Mouse (Mus musculus) hindbrain, embryonic 14.5 days (tissue): ENCODE measurements around the gene Slc37a3. TPM values are rescaled to one million over a fixed set of nuclear protein-coding genes. Genes with fewer than 3 reads are reported as not detected.
"Not testable (repeated sequence)": the region's sequence is repeated elsewhere in the genome, so short reads cannot be mapped to it uniquely, and the experiment has no call there.

ENCODE experiments used
- ATAC-seq: fragments of 200-750 bp; cut with Nextera tagmentation; 2 replicates; pipeline ENCODE4 v1.8.0; 2017; ENCODE audit warnings: moderate number of reproducible peaks, mild to moderate bottlenecking, moderate TSS enrichment, moderate library complexity; ENCODE audit not compliant: low FRiP score
- DNase-seq: peaks from one replicate; pipeline ENCODE4 v3.0.0-alpha.2; 2015; ENCODE audit warnings: low spot score
- H3K27ac ChIP-seq: fragments of 300-500 bp; sonication (generic); 2 replicates; pipeline ENCODE4 v1.5.1; 2014; ENCODE audit warnings: mild to moderate bottlenecking, moderate library complexity
- H3K27me3 ChIP-seq: fragments of 300-500 bp; sonication (generic); 2 replicates; pipeline ENCODE4 v1.6.1; 2014; ENCODE audit warnings: mild to moderate bottlenecking, low read length, mixed read lengths; ENCODE audit not compliant: control insufficient read depth, insufficient read depth
- H3K36me3 ChIP-seq: fragments of 300-500 bp; sonication (generic); replicated peaks from 2 replicates; pipeline ENCODE4 v1.6.1; 2014; ENCODE audit not compliant: control insufficient read depth, insufficient read depth
- H3K4me1 ChIP-seq: fragments of 300-500 bp; sonication (generic); replicated peaks from 2 replicates; pipeline ENCODE4 v1.6.1; 2014; ENCODE audit warnings: antibody characterized with exemption, low read length, mixed read lengths; ENCODE audit not compliant: control insufficient read depth, insufficient read depth
- H3K4me2 ChIP-seq: fragments of 300-500 bp; sonication (generic); replicated peaks from 2 replicates; pipeline ENCODE4 v1.6.1; 2014; ENCODE audit warnings: mild to moderate bottlenecking, moderate library complexity
- H3K4me3 ChIP-seq: fragments of 300-500 bp; sonication (generic); replicated peaks from 2 replicates; pipeline ENCODE4 v1.5.1; 2014; ENCODE audit warnings: mild to moderate bottlenecking, low read length
- H3K9ac ChIP-seq: fragments of 300-500 bp; sonication (generic); 2 replicates; pipeline ENCODE4 v1.6.1; 2014
- H3K9me3 ChIP-seq: fragments of 300-500 bp; sonication (generic); 2 replicates; pipeline ENCODE4 v1.6.1; 2016; ENCODE audit warnings: low read length; ENCODE audit not compliant: control insufficient read depth
- WGBS: fragments of 180-500 bp; shearing (Covaris S2); extraction: QIAGEN DNeasy Blood & Tissue Kit; methylation state at CpG from one replicate; pipeline ENCODE4 v1.1.7; 2014; 5-methylcytosine and 5-hydroxymethylcytosine counted together
- polyA plus RNA-seq: library from polyadenylated mRNA; unstranded; fragments of >200 nt; fragmentation: Nextera tagmentation; extraction: Ambion mirVana; gene quantifications from 2 replicates; pipeline ENCODE4 v1.2.1, GENCODE M21; 2014

Gene Slc37a3
- 62.4 and 63.8 TPM in 2 replicates for polyA plus RNA-seq

DNA sequence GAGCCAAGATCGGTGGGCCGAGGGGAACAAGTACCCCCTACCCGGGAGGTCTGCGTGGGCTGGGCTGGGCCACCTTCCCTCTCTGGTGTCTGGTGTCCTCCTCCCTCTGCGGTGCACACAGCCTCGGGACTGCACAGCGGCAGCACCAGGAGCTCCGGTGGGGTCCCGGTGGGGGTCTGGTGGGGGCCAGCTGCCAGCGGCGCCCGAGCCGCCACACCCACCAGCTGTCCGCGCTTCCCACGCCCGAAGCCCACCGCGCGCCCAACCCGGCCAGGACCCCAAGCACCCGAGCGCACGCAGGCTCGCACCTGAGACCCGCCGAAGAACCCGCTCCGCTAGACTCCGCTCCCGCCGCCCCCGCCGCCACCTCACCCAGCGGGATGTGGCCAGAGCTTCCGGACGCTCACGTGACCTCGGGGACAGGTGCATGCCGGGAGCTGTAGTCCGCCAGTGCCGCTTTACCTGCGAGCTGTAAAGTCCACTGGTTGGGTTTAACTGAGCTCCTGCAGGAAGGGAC is at the start of gene Slc37a3:
Gene Slc37a3, minus strand, starts transcription at position 365 of the 517 bp plus-strand sequence.
- H3K27ac ChIP-seq, result peak within 1 kb of the TSS; percentile 75
- H3K36me3 ChIP-seq, result no peaks in the 10 kb centered on the region
- H3K4me3 ChIP-seq, result peak within 1 kb of the TSS; percentile 95
- 0 out of 2 replicates have a peak, but pooled peaks cover 10% of the 10 kb centered on the region for H3K27me3 ChIP-seq
- ATAC-seq (peak; percentile 92), DNase-seq (peak; percentile 84)
- H3K9me3 ChIP-seq, result no peaks in the 10 kb centered on the region
- H3K4me2 ChIP-seq, result peak within 1 kb of the TSS; percentile 70
- peak within 1 kb of the TSS; percentile 91 for H3K9ac ChIP-seq
- peaks cover 22% of the 10 kb centered on the region; the same call in 1 of the 2 replicates for H3K4me1 ChIP-seq
- 0% methylated on average over 43 of the region's 43 CpGs for WGBS

DNA sequence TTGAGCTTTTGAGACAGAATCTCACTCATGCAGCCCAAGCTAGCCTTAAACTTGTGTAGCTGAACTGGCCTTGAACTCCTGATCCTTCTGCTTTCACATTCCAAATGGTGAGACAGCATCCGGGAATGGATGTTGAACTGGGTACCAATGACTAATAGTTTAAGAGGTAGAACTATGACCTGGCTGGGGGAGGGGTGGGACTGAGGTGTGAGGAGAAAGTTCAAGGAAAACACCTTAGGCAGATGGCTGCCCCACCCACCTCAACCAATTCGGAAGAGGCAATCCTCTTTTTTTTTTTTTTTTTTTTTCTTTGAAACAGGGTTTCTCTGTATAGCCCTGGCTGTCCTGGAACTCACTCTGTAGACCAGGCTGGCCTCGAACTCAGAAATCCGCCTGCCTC is 49.2 kb upstream of the Slc37a3 start:
- no peaks in the 10 kb centered on the region for H3K9me3 ChIP-seq
- no peaks in the 10 kb centered on the region for H3K36me3 ChIP-seq
- no peaks in the 10 kb centered on the region for H3K4me1 ChIP-seq
- no peak for DNase-seq
- no peak overlapping the region for H3K4me2 ChIP-seq
- no peak overlapping the region for H3K4me3 ChIP-seq
- no peak for ATAC-seq
- H3K27me3 ChIP-seq, result no peaks in the 10 kb centered on the region
- 95% methylated on average over 4 of the region's 4 CpGs for WGBS
- no peak overlapping the region for H3K27ac ChIP-seq
- no peak overlapping the region for H3K9ac ChIP-seq

DNA sequence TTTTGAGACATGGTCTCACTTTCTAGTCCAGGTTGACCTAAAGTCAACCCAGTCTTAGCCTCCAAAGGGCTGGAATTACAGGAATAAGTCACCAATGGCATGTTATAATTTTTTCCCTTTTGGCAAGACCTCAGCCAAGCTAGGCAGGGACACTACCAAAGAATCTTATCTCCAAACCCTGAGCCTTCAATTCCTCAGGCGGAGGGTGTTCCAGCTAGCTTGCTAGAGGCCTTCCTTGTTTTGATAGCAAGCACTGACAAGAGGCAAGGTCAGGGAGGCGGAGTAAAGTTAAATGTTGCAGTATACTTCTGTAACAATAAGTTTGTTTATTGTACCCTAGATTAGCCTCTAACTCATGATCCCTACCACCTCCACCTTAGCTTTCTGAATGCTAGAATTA is 47.7 kb upstream of the Slc37a3 start:
- no peak for ATAC-seq
- no peaks in the 10 kb centered on the region for H3K4me1 ChIP-seq
- 91% methylated on average over 2 of the region's 2 CpGs for WGBS

DNA sequence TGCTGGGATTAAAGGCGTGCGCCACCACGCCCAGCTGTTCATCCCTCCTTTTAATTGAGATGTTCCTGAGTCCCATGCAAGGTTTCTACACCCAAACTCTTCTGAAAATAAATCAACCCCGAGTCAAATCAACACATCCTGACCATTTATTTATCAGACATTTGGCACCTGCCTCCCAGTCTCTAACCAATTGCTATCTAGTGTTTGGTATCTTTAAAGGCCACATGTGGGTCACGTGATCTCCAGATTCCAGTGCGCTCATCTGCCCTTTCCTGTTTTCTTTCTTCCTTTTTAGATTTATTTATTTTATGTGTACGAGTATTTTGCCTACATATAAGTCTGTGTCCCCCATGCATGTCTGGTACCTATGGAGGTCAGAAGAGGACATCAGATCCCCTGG is 46.2 kb upstream of the Slc37a3 start:
- Histone ChIP-seq H3K9ac (no peak overlapping the region), H3K4me1 (0 out of 2 replicates have a peak, but pooled peaks cover under 1% of the 10 kb centered on the region), H3K4me3 (no peak overlapping the region), H3K27me3 (no peaks in the 10 kb centered on the region), H3K9me3 (no peaks in the 10 kb centered on the region), H3K27ac (no peak overlapping the region), H3K4me2 (no peak overlapping the region), H3K36me3 (no peaks in the 10 kb centered on the region)
- ATAC-seq (no peak), DNase-seq (no peak)
- WGBS, result 94% methylated on average over 7 of the region's 7 CpGs

More for the DNA sequence above, 47.7 kb upstream of the Slc37a3 start:
- no peak overlapping the region for H3K9ac ChIP-seq
- H3K4me2 ChIP-seq, result no peak overlapping the region
- no peaks in the 10 kb centered on the region for H3K27me3 ChIP-seq
- H3K9me3 ChIP-seq, result no peaks in the 10 kb centered on the region
- no peak overlapping the region for H3K4me3 ChIP-seq
- no peak overlapping the region for H3K27ac ChIP-seq
- H3K36me3 ChIP-seq, result no peaks in the 10 kb centered on the region
- no peak for DNase-seq

DNA sequence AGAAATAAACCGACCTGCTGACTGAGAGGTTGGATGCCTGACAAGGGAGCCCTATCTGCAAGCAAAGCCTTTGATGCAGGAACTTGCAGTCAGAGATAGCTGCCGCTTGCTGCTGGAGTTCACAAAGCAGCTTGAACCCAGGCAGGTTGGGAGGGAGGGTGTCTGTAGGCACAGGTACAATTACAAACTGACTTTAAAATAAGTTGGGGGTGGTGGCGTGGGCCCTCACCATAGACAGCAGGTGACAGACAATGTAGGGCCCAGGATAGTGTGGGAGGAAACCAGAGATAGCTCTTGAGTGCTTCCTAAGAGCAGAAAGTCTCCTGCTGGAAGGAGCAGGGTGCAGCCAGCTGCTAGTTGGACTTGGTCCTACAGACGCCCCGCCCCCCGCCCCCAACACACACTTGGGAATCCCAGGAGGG is 45.7 kb upstream of the Slc37a3 start:
- Histone ChIP-seq H3K4me3 (no peak overlapping the region), H3K4me2 (no peak overlapping the region), H3K9me3 (no peaks in the 10 kb centered on the region), H3K4me1 (peaks cover 6% of the 10 kb centered on the region), H3K27me3 (no peaks in the 10 kb centered on the region), H3K9ac (no peak overlapping the region), H3K36me3 (no peaks in the 10 kb centered on the region), H3K27ac (no peak overlapping the region)
- ATAC-seq, result no peak
- no peak for DNase-seq
- 68% methylated on average over 6 of the region's 6 CpGs for WGBS

DNA sequence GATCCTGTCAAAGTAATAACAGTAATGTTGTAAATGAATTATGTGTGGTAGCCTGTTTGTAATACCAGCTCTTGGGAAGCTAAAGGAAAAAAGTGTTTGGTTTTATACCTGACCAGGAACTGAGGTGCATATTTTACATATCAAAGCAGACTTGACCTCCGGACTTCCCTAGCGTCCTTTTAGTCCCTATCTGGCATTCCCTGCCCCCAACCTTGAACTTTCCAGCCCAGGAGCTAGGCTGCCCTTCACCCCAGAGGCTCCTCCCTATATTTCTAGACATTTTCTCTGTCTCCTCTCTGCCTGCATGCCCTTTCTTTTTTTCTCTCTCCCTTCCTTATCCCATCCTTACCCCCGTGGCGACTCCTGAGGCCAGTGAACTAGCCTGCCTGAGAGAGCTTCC is 43.4 kb upstream of the Slc37a3 start:
- no peak overlapping the region for H3K9ac ChIP-seq

DNA sequence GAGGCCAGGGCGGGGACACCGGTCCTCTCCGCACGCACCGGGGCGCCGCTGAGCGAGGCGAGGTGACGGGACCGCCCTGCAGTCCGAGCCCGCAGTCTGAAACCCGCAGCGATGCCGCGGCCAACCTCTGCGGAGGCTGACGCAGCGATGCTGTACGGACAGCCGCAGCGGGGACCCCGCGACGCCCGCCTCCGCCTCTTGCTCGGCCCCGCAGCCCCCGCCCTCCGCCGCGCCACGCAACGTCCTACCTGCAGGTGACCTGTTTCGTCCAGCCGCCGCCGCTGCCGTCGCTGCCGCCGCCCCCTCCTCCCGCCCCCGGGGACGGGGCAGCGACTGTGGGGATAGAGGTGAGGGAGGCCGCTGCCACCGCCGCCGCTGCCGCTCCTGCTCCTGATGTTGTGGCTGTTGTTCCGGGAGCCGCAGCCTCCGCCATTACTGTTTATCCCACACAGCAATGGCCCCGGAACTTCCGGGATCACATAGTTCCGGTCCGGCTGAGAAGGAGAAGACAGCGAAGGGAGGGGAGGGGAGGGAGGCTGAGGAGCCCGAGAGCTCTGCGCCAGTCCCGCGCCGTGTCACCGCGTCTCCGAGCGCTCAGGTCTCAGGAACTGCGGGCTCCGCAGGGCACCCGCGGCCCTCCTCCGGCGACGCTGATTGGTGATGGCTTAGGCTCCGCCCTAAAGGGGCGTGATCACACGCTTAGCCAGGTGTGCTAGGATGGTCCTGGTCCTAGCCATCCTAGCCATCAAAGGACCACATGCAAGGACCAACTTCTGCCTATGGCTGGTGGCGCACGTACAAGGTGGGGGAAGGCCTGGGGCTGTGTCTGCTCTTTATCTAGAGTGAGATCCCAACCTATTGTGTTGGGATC is 42.6 kb upstream of the Slc37a3 start, which contains the start of gene Mkrn1:
Gene Mkrn1, minus strand, starts transcription at position 612 of the 871 bp plus-strand sequence.
- WGBS, result under 1% methylated on average over 59 of the region's 82 CpGs
- no peaks in the 10 kb centered on the region for H3K36me3 ChIP-seq
- H3K4me1 ChIP-seq, result peaks cover 11% of the 10 kb centered on the region
- ATAC-seq (peak; percentile 97), DNase-seq (peak; percentile 85)
- H3K4me2 ChIP-seq, result peak within 1 kb of the TSS; percentile 74
- no peaks in the 10 kb centered on the region for H3K27me3 ChIP-seq
- H3K9ac ChIP-seq, result peak within 1 kb of the TSS; percentile 95
- H3K4me3 ChIP-seq, result peak within 1 kb of the TSS; percentile 66
- peak within 1 kb of the TSS; percentile 96 for H3K27ac ChIP-seq
- no peaks in the 10 kb centered on the region for H3K9me3 ChIP-seq

More for the DNA sequence above, 43.4 kb upstream of the Slc37a3 start:
- H3K4me2 ChIP-seq, result peak overlapping the region; percentile 74
- no peak for DNase-seq
- H3K4me3 ChIP-seq, result peak overlapping the region; percentile 66
- no peak for ATAC-seq
- H3K27ac ChIP-seq, result peak overlapping the region; percentile 96
- peaks cover 11% of the 10 kb centered on the region for H3K4me1 ChIP-seq
- H3K36me3 ChIP-seq, result no peaks in the 10 kb centered on the region
- 42% methylated on average over 4 of the region's 4 CpGs for WGBS
- H3K9me3 ChIP-seq, result no peaks in the 10 kb centered on the region
- H3K27me3 ChIP-seq, result no peaks in the 10 kb centered on the region

DNA sequence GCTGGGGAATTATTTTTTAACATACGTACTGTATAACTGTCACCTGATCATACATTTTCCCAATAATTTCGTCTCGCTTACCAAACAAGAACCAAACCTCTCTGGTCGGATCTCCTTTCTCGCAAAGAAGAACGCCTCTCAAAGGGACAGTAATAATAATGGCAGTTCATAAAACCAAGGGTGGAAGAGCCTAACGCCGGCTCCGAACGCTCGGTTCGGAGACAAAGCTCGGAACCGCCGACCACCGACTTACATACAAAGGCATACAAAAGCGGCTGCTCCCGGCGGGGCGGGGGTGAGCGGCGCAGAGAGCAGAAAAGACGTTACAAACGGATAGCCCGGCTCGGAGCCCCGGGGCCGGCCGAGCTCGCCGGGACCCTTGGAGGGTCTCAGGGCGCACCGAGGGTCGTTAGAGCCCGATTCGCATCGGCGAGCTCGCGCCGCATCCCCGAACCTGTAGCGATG is 41.9 kb upstream of the Slc37a3 start:
- ATAC-seq (peak; percentile 41; the same call in 1 of the 2 replicates), DNase-seq (peak; percentile 49)
- under 1% methylated on average over 43 of the region's 43 CpGs for WGBS
- Histone ChIP-seq H3K27me3 (no peaks in the 10 kb centered on the region), H3K4me3 (peak overlapping the region; percentile 66), H3K4me2 (peak overlapping the region; percentile 74), H3K27ac (peak overlapping the region; percentile 96), H3K9me3 (no peaks in the 10 kb centered on the region), H3K9ac (peak overlapping the region; percentile 95), H3K4me1 (peaks cover 12% of the 10 kb centered on the region), H3K36me3 (no peaks in the 10 kb centered on the region)

DNA sequence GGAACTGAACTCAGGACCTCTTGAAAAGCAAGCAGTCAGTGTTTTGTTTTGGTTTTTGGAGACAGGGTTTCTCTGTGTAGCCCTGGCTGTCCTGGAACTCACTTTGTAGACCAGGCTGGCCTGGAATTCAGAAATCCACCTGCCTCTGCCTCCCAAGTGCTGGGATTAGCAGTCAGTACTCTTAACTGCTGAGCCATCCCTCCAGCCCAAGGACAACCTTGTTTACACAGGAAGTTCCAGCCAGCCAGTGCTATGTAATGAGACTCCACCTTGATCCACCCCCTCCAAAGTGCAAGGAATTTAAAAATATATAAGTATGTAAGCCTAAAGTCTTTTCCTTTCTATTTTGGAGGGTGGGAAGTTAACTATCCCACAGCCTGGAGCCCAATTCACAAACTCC is 39.2 kb upstream of the Slc37a3 start:
- H3K27me3 ChIP-seq, ATAC-seq, H3K27ac ChIP-seq, H3K36me3 ChIP-seq, H3K4me3 ChIP-seq, DNase-seq, H3K9me3 ChIP-seq, H3K9ac ChIP-seq, H3K4me2 ChIP-seq: not testable (repeated sequence)
- peaks cover 14% of the 10 kb centered on the region for H3K4me1 ChIP-seq
